Mouse (Mus musculus) stomach, embryonic 14.5 days (tissue): ENCODE measurements at regions not wholly inside any gene's neighbourhood (a gene's known extent, or its start where the extent isn't known, plus 50 kb on each side); places are given as distances from the start of the nearest gene placed in this dataset.

Experiments
- ATAC-seq: fragments of 200-750 bp; cut with Nextera tagmentation; 2 replicates; pipeline ENCODE4 v1.8.0; 2017; ENCODE audit warnings: low read depth, moderate TSS enrichment; ENCODE audit not compliant: insufficient number of reproducible peaks, insufficient read depth, low FRiP score
- H3K27ac ChIP-seq: fragments of 300-500 bp; sonication (generic); 2 replicates; pipeline ENCODE4 v1.5.1; 2014; ENCODE audit warnings: mild to moderate bottlenecking, low read length, moderate library complexity, mixed read lengths
- H3K27me3 ChIP-seq: fragments of 300-500 bp; sonication (generic); 2 replicates; pipeline ENCODE4 v1.6.1; 2014; ENCODE audit warnings: low read length, control low read depth, mixed read lengths; ENCODE audit not compliant: control insufficient read depth, insufficient read depth
- H3K36me3 ChIP-seq: fragments of 300-500 bp; sonication (generic); 2 replicates; pipeline ENCODE4 v1.6.1; 2014; ENCODE audit warnings: mild to moderate bottlenecking, control low read depth, low read length, moderate library complexity, mixed read lengths; ENCODE audit not compliant: control insufficient read depth, insufficient read depth
- H3K4me1 ChIP-seq: fragments of 300-500 bp; sonication (generic); 2 replicates; pipeline ENCODE4 v1.6.1; 2014; ENCODE audit warnings: low read length, control low read depth, mixed read lengths; ENCODE audit not compliant: control insufficient read depth, insufficient read depth
- H3K4me2 ChIP-seq: fragments of 300-500 bp; sonication (generic); replicated peaks from 2 replicates; pipeline ENCODE4 v1.6.1; 2014; ENCODE audit warnings: low read depth, low read length, control low read depth
- H3K4me3 ChIP-seq: fragments of 300-500 bp; sonication (generic); 2 replicates; pipeline ENCODE4 v1.5.1; 2014; ENCODE audit warnings: low read depth, low read length, control low read depth
- H3K9ac ChIP-seq: fragments of 300-500 bp; sonication (generic); replicated peaks from 2 replicates; pipeline ENCODE4 v1.6.1; 2014; ENCODE audit warnings: low read depth, mild to moderate bottlenecking, control low read depth, low read length, moderate library complexity, mixed read lengths
- H3K9me3 ChIP-seq: fragments of 300-500 bp; sonication (generic); 2 replicates; pipeline ENCODE4 v1.6.1; 2016; ENCODE audit warnings: low read depth, low read length, control low read depth; ENCODE audit not compliant: control insufficient read depth
- WGBS: fragments of 180-500 bp; shearing (Covaris S2); extraction: QIAGEN DNeasy Blood & Tissue Kit; methylation state at CpG from one replicate; pipeline ENCODE4 v1.1.7; 2014; 5-methylcytosine and 5-hydroxymethylcytosine counted together

GRCm38 (mm10) chr14:97170841-97171240 is 651.9 kb upstream of the Klhl1 start:
- Histone ChIP-seq H3K9me3 (no peaks in the 10 kb centered on the region), H3K4me2 (no peak overlapping the region), H3K27me3 (no peaks in the 10 kb centered on the region), H3K9ac (no peak overlapping the region), H3K36me3 (no peaks in the 10 kb centered on the region), H3K4me1 (no peaks in the 10 kb centered on the region), H3K27ac (no peak overlapping the region), H3K4me3 (no peak overlapping the region)
- 83% methylated on average over 2 of the region's 2 CpGs for WGBS
- no peak for ATAC-seq

- Histone ChIP-seq H3K27me3 (no peaks in the 10 kb centered on the region), H3K27ac (no peak overlapping the region), H3K36me3 (no peaks in the 10 kb centered on the region), H3K9ac (no peak overlapping the region), H3K4me3 (no peak overlapping the region), H3K4me2 (no peak overlapping the region), H3K4me1 (no peaks in the 10 kb centered on the region), H3K9me3 (no peaks in the 10 kb centered on the region)
- WGBS = 96% methylated on average over 2 of the region's 2 CpGs
- no peak for ATAC-seq
Measured at GRCm38 (mm10) chr14:97165793-97166192, 646.9 kb upstream of the Klhl1 start.

- H3K36me3 ChIP-seq = no peaks in the 10 kb centered on the region
- no peak for ATAC-seq
- no peak overlapping the region for H3K4me3 ChIP-seq
- no peaks in the 10 kb centered on the region for H3K9me3 ChIP-seq
- H3K27ac ChIP-seq = no peak overlapping the region
- WGBS = 84% methylated on average over 9 of the region's 9 CpGs
- H3K4me2 ChIP-seq = no peak overlapping the region
- H3K4me1 ChIP-seq = no peaks in the 10 kb centered on the region
- H3K9ac ChIP-seq = no peak overlapping the region
- no peaks in the 10 kb centered on the region for H3K27me3 ChIP-seq
Measured at GRCm38 (mm10) chr14:97148997-97149653, 630.2 kb upstream of the Klhl1 start.

GRCm38 (mm10) chr14:97115918-97116635 is 597.2 kb upstream of the Klhl1 start:
- Histone ChIP-seq H3K4me1 (no peaks in the 10 kb centered on the region), H3K27me3 (no peaks in the 10 kb centered on the region), H3K9ac (no peak overlapping the region), H3K27ac (no peak overlapping the region), H3K9me3 (no peaks in the 10 kb centered on the region), H3K36me3 (no peaks in the 10 kb centered on the region), H3K4me3 (no peak overlapping the region), H3K4me2 (no peak overlapping the region)
- no peak for ATAC-seq
- WGBS = 83% methylated on average over 8 of the region's 8 CpGs

- no peak for ATAC-seq
- H3K36me3 ChIP-seq = no peaks in the 10 kb centered on the region
- H3K9ac ChIP-seq = no peak overlapping the region
- no peak overlapping the region for H3K27ac ChIP-seq
- H3K27me3 ChIP-seq = no peaks in the 10 kb centered on the region
- no peak overlapping the region for H3K4me3 ChIP-seq
- H3K9me3 ChIP-seq = no peaks in the 10 kb centered on the region
- H3K4me2 ChIP-seq = no peak overlapping the region
- 75% methylated on average over 4 of the region's 4 CpGs for WGBS
- H3K4me1 ChIP-seq = no peaks in the 10 kb centered on the region
Measured at GRCm38 (mm10) chr14:97101090-97101675, 582.3 kb upstream of the Klhl1 start.

GRCm38 (mm10) chr14:97093389-97093788 is 574.5 kb upstream of the Klhl1 start:
- H3K27me3 ChIP-seq = no peaks in the 10 kb centered on the region
- H3K27ac ChIP-seq = no peak overlapping the region
- H3K4me3 ChIP-seq = no peak overlapping the region
- H3K4me2 ChIP-seq = no peak overlapping the region
- no peaks in the 10 kb centered on the region for H3K36me3 ChIP-seq
- ATAC-seq = no peak
- H3K4me1 ChIP-seq = no peaks in the 10 kb centered on the region
- H3K9me3 ChIP-seq = no peaks in the 10 kb centered on the region
- H3K9ac ChIP-seq = no peak overlapping the region
- WGBS = 90% methylated on average over 7 of the region's 7 CpGs

- no peaks in the 10 kb centered on the region for H3K36me3 ChIP-seq
- H3K4me2 ChIP-seq = no peak overlapping the region
- WGBS = 80% methylated on average over 4 of the region's 4 CpGs
- no peaks in the 10 kb centered on the region for H3K27me3 ChIP-seq
- no peak for ATAC-seq
- H3K4me1 ChIP-seq = no peaks in the 10 kb centered on the region
- no peaks in the 10 kb centered on the region for H3K9me3 ChIP-seq
- H3K9ac ChIP-seq = no peak overlapping the region
- no peak overlapping the region for H3K27ac ChIP-seq
- no peak overlapping the region for H3K4me3 ChIP-seq
Measured at GRCm38 (mm10) chr14:97088863-97089262, 570.0 kb upstream of the Klhl1 start.

GRCm38 (mm10) chr14:97087346-97087745 is 568.4 kb upstream of the Klhl1 start:
- Histone ChIP-seq H3K27ac (no peak overlapping the region), H3K27me3 (no peaks in the 10 kb centered on the region), H3K4me3 (no peak overlapping the region), H3K4me1 (no peaks in the 10 kb centered on the region), H3K4me2 (no peak overlapping the region), H3K9ac (no peak overlapping the region), H3K9me3 (no peaks in the 10 kb centered on the region), H3K36me3 (no peaks in the 10 kb centered on the region)
- no peak for ATAC-seq
- WGBS = 79% methylated on average over 2 of the region's 2 CpGs
